Mouse (Mus musculus): ENCODE data around the gene Atp6v0a1.

DNA sequence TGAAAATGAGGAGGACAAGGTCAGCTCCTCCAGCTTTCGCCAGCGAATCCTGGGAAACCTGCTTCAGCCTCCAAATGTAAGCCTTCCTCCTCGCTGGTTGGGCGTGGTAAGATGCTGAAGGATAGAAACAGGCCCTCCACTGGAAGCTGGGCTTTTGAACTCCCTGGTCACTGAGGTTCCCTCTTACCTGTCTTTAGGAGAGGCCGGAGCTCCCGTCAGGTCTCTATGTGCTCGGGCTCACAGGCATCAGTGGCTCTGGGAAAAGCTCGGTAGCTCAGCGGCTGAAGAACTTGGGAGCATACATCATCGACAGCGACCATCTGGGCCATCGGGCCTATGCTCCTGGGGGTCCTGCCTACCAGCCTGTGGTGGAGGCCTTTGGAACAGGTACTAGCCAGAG is 75.6 kb downstream of the Atp6v0a1 start:
- no peak for TF ChIP-seq CTCF (IDR thresholded peaks at IDR 0.05; ENCODE audit: low read depth)
- no peak for TF ChIP-seq EP300 (IDR thresholded peaks at IDR 0.05; ENCODE audit: low read depth)

All from liver, postnatal 0 days (tissue).